Mouse (Mus musculus) ovary, postnatal 10 days (tissue): ENCODE results near the gene Rpl13a.

Experiments used
- DNase-seq: peaks from one replicate; pipeline ENCODE4 v3.0.0; 2022; ENCODE audit warnings: low spot score

The Rpl13a gene

DNA sequence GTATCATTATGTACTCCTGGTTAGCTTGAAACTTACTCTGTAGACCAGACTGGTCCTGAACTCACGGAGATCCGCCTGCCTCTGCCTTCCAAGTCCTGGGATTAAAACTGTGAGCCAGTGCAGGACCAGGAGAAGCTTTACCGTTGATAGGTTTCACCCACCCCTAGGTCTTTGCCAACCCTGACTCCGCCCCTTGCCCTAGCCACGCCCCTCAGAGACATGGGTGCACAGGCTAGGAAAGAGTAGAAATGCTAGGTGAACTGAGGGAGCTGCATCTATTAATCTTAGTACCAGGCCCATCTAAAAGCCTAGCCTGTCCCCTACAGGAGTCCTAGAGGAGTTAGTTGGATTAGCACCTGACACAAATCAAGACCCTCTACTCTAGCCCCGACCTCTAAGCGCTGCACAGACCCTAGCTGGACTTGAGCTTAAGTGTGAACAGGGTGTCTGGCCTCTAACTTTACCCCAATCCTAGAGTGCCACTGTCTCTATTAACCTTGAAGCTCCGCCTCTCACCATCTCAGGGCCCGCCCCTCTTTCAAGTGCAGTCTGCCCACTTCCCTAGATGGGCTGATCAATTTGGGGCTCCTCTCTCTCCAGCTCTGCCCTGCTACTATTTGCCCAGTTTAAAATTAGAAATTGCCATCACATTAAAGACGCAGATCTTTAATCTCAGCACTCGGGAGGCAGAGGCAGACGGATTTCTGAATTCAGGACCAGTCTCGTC lies 38.1 kb downstream of the Rpl13a start:
- DNase-seq: no peak

DNA sequence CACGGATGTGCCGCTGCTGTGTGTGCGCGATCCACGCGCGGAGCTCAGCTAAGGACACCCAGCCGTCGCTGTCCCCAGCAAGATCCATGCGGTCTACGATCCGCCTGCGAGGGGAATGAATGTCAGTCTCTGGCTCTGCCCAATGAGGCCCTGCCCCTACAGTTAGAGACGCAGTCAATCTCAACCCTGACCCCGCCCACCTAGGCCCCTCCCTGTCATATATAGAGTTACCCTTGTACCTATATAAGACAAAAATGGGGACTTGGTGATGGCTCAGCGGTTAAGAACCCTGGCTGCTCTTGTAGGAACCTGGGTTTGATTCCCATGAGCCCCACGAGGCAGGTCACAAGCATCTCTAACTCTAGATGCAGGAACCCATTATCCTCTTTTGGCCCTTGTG lies 40.0 kb downstream of the Rpl13a start:
- no peak for DNase-seq

DNA sequence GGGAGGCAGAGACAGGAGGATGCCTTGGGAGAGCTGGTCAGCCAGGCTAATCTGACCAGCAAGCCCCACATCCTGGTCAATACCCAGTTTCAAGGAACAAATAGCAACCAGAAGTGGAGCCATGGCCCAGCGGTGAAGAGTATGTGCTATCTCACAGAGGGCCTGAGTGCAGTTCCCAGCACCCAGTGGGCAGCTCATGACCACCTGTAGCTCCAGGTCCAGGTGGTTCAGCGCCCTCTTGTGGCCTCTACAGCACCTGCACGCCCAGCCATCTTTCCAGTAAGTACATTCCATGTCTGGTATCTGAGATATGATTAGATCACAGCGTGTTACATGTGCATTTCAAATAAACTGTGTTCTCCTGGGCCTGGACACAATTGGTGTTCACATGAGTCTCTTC lies 42.5 kb downstream of the Rpl13a start:
- no peak for DNase-seq

DNA sequence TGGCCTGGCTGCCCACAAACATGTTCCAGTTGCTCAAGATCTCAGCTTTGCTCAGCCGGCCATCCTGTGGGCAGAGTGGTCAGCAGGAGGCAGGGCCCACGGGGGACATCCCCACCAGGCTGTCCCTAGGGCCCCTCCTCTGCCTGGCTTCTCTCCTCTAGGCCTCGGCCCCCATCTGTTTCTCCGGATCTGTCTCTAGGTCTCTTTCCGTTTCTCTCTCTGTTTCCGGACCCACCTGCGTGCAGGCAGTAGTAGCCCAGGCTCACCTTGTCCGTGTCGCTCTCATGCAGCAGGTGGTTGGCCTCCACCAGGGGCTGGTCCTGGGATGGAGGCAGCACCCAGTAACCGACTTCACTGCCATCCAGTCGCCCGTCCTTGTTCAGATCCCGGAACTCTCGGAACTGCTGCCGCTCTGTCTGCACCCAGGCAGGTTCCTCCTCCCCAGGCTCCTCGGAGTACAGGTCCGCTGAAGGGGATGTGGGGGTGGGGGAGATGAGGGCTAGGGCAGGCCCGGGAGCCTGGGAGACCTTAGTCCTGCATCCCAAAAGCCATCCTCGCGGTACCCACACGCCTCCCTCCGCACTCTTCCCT lies 45.2 kb downstream of the Rpl13a start:
- no peak for DNase-seq

DNA sequence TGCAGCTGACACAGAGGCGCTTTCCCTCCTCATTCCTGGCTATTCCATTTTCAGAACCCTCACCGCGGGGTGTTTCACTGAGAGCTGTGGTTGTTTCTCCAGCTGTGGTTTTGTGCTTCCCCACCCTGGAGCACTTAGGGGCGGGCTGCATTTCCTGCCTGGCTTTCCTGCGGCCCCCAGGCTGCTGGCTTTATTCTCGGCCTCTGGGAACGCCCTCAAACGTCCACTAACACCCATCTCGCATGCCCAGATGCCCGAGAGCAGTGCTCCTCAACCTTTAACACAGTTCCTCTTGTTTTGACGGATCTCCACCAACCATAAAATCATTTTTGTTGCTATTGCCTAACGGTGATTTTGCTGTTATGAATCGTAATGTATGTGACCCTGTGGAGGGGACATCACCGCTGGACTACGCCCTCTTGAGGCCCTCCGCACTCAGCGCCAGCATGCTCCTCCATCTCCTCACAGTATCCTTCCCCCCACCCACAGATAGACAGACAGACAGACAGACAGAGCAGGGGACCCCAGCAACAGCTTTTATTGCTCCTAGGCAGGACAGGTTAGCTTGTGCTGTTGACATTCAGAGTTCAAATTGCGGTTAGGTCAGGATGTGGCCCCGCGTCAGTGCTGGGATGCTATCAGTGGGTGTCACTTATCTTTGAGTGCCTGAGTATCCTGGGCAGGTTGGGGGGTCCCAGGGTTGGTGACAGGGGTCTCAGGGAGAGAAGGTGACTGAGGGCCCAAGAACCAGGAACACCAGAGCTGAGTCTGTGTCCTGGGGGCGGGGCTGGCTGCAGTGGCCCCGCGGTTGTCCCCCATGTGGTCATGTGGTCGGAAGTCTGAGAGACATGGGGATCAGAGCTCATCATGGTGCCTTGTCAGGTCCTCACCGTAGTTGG lies 45.9 kb downstream of the Rpl13a start:
- DNase-seq: no peak

DNA sequence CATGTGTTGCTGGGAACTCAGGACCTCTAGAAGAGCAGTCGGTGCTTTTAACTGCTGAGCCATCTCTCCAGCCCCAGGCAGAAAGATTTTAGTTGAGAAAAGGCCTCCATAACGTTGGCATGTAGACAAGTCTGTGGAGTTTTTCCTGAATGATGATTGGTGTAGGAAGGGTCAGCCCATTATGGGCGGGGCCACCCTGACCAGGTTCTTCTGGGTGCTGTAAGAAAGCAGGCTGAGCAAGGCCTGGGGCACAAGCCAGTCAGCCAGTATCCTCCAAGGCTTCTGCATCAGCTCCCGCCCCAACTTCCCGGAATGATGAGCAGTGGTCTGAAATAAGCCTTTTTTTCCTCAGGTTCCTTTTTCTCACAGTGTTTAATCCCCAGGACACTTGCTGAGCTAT lies 47.5 kb downstream of the Rpl13a start:
- no peak for DNase-seq

DNA sequence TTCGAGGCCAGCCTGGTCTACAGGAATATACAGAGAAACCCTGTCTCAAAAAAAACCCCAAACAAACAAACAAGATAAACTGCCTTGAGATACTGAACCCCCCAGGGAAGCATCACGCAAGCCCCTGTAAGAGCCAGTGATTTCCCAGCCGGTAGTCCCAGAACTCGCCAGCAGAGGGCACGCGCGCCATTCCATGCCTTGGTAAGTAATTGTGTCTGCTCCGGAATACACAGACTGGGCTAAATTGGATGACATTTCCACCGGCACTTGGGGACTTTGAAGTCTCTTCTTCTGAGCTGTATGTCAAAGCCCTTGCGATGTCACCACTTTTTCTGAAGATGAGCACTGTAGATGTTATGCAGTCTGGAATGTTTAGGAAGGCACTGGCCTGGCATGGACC lies 48.7 kb downstream of the Rpl13a start:
- peak; percentile 92 for DNase-seq

DNA sequence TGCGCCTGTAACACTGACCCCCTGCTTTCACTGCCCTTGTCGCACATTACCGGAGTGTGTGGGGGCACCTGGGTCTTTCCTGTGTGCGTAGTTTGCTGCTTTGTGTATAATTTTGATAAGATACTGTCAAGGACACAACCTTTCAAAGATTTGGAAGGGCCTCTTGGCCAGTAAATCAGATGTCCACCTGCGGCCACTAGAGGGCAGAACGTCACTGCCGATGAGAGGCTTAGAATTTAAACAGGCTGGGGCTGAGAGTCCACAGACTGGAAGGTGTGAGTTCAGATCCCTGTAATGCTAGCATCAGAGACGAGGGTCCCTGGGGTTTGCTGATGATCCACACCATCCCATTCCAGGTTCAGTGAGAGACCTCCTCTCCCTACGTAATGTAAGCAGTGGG lies 50.0 kb downstream of the Rpl13a start:
- peak; percentile 52 for DNase-seq

DNA sequence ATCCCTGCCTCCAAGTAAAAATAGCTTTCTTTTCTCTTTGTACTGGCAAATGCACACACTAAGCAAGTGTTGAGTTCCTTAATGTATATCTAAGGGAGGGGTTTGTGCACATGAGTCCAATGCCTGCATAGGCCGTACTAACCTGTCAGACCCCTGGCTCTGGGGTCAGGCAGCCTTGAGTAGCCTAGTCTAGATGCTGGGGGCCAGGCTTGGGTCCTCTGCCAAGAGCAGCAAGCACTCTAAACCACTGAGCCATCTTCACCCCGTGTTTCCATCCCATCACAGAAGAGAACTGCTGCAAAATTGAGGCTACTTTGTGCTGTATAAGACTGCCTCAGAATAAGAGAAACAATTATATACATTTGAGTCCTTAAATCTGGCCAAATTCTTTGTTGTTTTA lies 50.7 kb downstream of the Rpl13a start:
- no peak for DNase-seq

DNA sequence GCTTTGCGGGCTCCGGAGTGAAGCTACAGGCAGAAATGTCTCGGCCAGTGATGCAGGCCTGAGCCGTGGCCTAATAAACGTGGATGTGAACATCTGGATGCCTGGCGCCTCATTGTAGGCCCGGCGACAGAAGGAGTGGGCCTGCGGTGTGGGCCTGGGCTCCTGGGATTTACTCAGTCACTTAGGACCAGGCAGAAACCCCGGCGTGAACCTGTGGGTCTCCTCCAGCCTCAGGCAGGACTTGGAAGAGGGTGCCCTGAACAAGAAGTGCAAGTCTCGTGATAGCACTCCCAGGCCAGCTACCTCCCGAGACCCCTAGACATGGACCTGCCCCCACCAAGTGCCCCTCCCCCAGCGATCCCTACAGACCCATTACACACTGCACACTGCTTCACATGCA lies 51.2 kb downstream of the Rpl13a start:
- DNase-seq: no peak

DNA sequence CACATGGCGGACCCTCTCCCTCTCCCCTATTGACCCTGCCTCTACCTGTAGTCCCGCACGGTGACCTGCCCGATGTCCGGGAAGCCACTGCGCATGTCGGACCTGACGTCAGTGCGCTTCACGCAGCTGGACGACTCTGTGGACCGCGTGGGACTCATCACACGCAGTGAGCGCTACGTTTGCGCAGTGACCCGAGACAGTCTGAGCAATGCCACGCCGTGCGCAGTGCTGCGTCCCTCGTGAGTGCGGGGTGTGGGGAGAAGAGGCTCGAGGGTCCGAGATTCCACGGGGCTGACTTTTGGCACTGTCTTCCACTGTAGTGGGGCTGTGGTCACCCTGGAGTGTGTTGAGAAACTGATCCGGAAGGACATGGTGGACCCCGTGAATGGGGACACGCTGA lies 52.1 kb downstream of the Rpl13a start:
- DNase-seq: no peak
